Mouse (Mus musculus): ENCODE data around the gene Retreg1.

DNA sequence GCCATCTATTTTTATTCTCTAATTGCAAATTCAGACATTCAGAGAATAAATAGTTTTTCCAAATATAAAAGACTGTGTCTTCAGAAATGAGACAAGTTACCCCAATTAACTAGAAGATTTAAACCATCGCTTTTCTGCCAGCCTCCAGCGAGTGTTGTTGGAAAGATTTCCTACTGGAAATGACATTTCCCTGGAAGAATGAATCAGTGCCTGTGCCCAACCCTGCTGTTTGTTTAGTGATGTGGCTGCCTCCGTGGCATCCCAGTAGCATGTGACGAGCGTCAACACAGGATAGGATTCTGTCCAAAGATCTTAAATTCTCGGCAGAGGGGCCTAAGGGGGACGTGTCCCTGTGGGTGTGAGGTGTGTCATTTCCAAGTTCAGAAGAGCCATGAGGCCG lies 40.8 kb upstream of the Retreg1 start:
- TF ChIP-seq POLR2A (IDR thresholded peaks at IDR 0.05; ENCODE audit: extremely low read depth, insufficient read depth, low read length) (no peak), CTCF (IDR thresholded peaks at IDR 0.05; ENCODE audit: extremely low read depth, insufficient read depth, low read length) (no peak)

Measured in cortical plate, adult 2 months (tissue).